Mouse (Mus musculus): Measurements from ENCODE around the gene Galnt4. TPM values are rescaled to one million over a fixed set of nuclear protein-coding genes. Genes with fewer than 3 reads are reported as not detected.

Gene Galnt4
- polyA plus RNA-seq, 1 experiment from 2014 or later: 3.7 TPM

DNA sequence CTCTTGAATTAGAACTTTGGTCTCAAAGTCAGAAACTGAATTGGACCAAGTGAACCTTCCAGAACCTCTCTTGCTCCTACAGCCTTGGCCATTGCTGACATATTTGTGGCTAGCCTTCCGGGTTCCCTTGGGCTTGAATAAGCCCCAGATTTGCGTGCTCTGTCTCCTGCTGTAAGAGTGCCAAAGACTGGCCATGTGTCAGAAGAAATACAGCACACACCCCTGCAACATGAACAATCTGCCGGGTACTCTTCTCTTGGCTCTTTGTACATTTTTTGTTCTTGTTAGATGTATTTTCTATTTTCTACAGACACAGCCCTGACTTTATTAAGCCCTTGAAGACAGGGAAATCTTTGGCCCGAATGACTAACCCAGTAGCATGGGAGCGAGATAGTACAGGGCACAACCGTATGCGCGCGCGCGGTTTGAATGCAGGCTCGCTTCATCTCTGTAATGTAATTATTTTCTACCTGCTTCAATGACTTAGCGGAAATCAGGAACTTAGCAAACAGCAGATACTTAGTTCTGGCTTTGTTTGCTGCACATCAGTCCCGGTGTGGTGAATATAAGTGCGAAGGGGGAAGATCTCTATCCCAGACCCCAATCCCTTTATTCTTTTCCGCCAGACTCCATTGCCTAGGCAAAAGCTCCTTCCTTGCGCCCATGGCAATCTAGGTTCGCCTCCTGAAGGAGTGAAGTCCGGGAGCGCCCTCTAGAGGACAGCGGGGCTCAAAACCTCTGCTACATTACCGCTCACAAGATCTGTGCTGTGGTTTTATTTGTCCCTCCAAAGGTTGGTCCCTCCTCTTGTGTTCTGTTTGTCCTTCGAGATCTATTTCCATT is 23.3 kb upstream of the Galnt4 start:
- Histone ChIP-seq H3K36me3 (ENCODE audit: control insufficient read depth, insufficient read depth, low read length) (no peaks in the 10 kb centered on the region), H3K27ac (replicated peaks; ENCODE audit: low read depth, low read length) (no peak overlapping the region), H3K27me3 (ENCODE audit: control insufficient read depth, insufficient read depth, low read length) (no peaks in the 10 kb centered on the region), H3K9me3 (ENCODE audit: control insufficient read depth, low read length) (no peaks in the 10 kb centered on the region), H3K9ac (replicated peaks; ENCODE audit: low read length) (no peak overlapping the region), H3K4me1 (ENCODE audit: control insufficient read depth, insufficient read depth, low read length) (no peaks in the 10 kb centered on the region), H3K4me2 (ENCODE audit: low read length) (peak overlapping the region; percentile 11; the same call in 1 of the 2 replicates), H3K4me3 (replicated peaks; ENCODE audit: low read depth, low read length) (no peak overlapping the region)
- ATAC-seq (ENCODE audit: low FRiP score, low TSS enrichment) (peak; percentile 66; the same call in 1 of the 2 replicates), DNase-seq (peak; percentile 95)
- 48% methylated on average over 23 of the region's 23 CpGs for WGBS

DNA sequence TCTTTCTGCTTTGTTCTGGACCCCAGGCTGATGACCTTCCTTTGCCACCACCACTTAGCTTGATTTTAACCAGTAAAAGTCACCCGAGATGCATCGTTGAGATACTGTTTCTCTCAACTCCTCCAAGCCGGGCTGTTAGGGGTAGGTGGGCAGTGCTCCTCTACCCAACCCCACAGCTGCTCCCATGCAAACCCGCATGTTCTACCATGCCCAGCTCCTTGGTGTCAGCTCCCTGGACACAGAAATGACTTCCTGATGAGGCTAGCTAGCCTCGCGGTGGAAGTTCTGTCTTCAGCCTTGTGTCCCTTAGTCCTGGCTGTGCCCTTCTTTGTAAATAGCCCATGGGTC is 22.7 kb upstream of the Galnt4 start:
- H3K9me3 ChIP-seq (ENCODE audit: control insufficient read depth, low read length): no peaks in the 10 kb centered on the region
- no peak overlapping the region for H3K4me2 ChIP-seq (ENCODE audit: low read length)
- H3K9ac ChIP-seq (replicated peaks; ENCODE audit: low read length): no peak overlapping the region
- H3K4me1 ChIP-seq (ENCODE audit: control insufficient read depth, insufficient read depth, low read length): no peaks in the 10 kb centered on the region
- WGBS: 72% methylated on average over 6 of the region's 6 CpGs
- H3K36me3 ChIP-seq (ENCODE audit: control insufficient read depth, insufficient read depth, low read length): no peaks in the 10 kb centered on the region
- DNase-seq (peak; percentile 4), ATAC-seq (ENCODE audit: low FRiP score, low TSS enrichment) (peak; percentile 22; the same call in 1 of the 2 replicates)
- H3K27ac ChIP-seq (replicated peaks; ENCODE audit: low read depth, low read length): no peak overlapping the region
- H3K27me3 ChIP-seq (ENCODE audit: control insufficient read depth, insufficient read depth, low read length): no peaks in the 10 kb centered on the region
- H3K4me3 ChIP-seq (replicated peaks; ENCODE audit: low read depth, low read length): no peak overlapping the region

DNA sequence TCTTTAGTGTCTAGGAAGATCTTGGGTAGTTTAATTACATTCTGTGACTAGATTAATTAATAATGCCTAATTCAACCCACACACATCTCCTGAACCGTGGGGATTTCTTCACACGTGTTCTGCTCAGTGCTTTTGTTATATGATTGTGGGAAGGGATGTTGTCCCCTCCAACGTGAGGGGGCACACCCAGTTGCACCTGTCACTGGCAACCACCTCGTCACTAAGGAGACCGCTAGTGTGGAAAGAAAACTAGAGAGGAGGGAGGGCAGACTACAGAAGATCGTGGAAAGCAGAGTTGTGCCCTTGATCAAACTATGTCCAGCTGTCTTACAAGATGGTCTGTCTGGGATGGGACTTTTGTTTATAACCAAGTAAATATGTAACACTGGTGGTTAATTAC is 21.9 kb upstream of the Galnt4 start:
- Histone ChIP-seq H3K4me3 (replicated peaks; ENCODE audit: low read depth, low read length) (no peak overlapping the region), H3K4me2 (ENCODE audit: low read length) (no peak overlapping the region), H3K27me3 (ENCODE audit: control insufficient read depth, insufficient read depth, low read length) (no peaks in the 10 kb centered on the region), H3K27ac (replicated peaks; ENCODE audit: low read depth, low read length) (no peak overlapping the region), H3K4me1 (ENCODE audit: control insufficient read depth, insufficient read depth, low read length) (no peaks in the 10 kb centered on the region), H3K9me3 (ENCODE audit: control insufficient read depth, low read length) (no peaks in the 10 kb centered on the region), H3K36me3 (ENCODE audit: control insufficient read depth, insufficient read depth, low read length) (no peaks in the 10 kb centered on the region), H3K9ac (replicated peaks; ENCODE audit: low read length) (no peak overlapping the region)
- WGBS: 71% methylated on average over 6 of the region's 6 CpGs
- no peak for DNase-seq
- ATAC-seq (ENCODE audit: low FRiP score, low TSS enrichment): no peak

DNA sequence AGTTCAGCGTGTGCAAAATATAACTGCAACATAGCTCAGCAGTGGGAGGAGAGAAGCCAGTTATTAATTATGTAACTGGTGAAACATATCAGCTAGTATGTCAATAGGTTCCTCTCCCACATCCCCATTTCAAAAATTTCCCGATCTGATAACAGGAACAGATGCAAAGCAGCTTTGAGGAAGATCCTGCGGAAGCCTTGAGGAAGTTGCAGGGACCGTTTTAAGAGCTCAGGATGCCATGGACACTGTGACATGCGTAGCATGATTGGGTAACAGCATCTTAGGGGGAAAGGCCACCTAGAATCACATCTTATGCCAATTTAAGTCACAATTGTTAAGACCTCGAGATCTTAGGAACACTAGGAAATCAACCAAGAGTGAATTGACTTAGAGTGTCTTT is 18.1 kb upstream of the Galnt4 start:
- Histone ChIP-seq H3K27ac (replicated peaks; ENCODE audit: low read depth, low read length) (no peak overlapping the region), H3K36me3 (ENCODE audit: control insufficient read depth, insufficient read depth, low read length) (no peaks in the 10 kb centered on the region), H3K4me2 (ENCODE audit: low read length) (no peak overlapping the region), H3K4me1 (ENCODE audit: control insufficient read depth, insufficient read depth, low read length) (no peaks in the 10 kb centered on the region), H3K9me3 (ENCODE audit: control insufficient read depth, low read length) (no peaks in the 10 kb centered on the region), H3K9ac (replicated peaks; ENCODE audit: low read length) (no peak overlapping the region), H3K27me3 (ENCODE audit: control insufficient read depth, insufficient read depth, low read length) (no peaks in the 10 kb centered on the region), H3K4me3 (replicated peaks; ENCODE audit: low read depth, low read length) (no peak overlapping the region)
- 90% methylated on average over 6 of the region's 6 CpGs for WGBS
- ATAC-seq (ENCODE audit: low FRiP score, low TSS enrichment) (no peak), DNase-seq (no peak)

DNA sequence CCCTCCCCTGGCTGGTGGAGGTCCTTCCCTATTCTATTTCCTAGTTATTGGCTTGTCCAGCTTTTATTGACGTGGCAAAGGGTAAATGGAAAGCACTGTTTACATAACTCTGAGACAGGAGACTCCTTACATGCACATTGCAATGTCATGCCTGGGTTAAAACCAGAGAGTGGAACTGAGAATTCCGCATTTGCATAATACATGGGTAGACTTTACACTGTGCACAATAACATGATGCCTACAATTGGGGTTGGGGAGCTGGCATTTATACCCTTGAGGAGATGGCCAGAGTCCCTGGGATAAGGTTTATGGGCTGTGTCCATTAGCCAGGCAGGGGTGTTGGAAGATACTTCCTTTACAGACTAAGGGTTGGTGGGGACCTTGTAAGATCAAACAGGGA is 14.6 kb upstream of the Galnt4 start:
- no peak overlapping the region for H3K4me3 ChIP-seq (replicated peaks; ENCODE audit: low read depth, low read length)
- no peaks in the 10 kb centered on the region for H3K36me3 ChIP-seq (ENCODE audit: control insufficient read depth, insufficient read depth, low read length)
- H3K9me3 ChIP-seq (ENCODE audit: control insufficient read depth, low read length): no peaks in the 10 kb centered on the region
- H3K27me3 ChIP-seq (ENCODE audit: control insufficient read depth, insufficient read depth, low read length): no peaks in the 10 kb centered on the region
- no peak overlapping the region for H3K9ac ChIP-seq (replicated peaks; ENCODE audit: low read length)
- no peak overlapping the region for H3K27ac ChIP-seq (replicated peaks; ENCODE audit: low read depth, low read length)
- no peak for DNase-seq
- WGBS: 81% methylated on average over 2 of the region's 2 CpGs
- no peak overlapping the region for H3K4me2 ChIP-seq (ENCODE audit: low read length)
- no peak for ATAC-seq (ENCODE audit: low FRiP score, low TSS enrichment)
- H3K4me1 ChIP-seq (ENCODE audit: control insufficient read depth, insufficient read depth, low read length): no peaks in the 10 kb centered on the region

DNA sequence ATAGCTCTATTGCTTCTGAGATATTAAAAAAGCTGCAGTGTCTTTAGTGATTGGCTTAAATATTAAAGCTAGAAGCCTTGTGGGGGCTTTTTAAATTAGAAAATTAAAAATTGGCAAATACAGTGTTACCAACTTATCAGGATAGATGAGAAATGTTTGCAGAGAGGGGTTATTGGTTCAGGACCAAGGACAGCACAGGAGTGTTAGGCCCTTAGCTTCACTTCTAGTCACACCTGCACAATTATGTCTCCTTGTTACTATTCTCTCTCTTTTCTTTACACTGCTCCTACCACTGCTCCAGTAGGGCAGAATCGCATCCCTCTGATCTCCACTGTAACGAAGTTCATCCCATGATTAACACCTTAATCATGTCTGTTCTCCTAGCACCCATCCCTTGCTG is 12.8 kb upstream of the Galnt4 start:
- DNase-seq (no peak), ATAC-seq (ENCODE audit: low FRiP score, low TSS enrichment) (no peak)
- WGBS: 87% methylated on average over 2 of the region's 2 CpGs
- H3K9ac ChIP-seq (replicated peaks; ENCODE audit: low read length): no peak overlapping the region
- H3K27me3 ChIP-seq (ENCODE audit: control insufficient read depth, insufficient read depth, low read length): no peaks in the 10 kb centered on the region
- no peak overlapping the region for H3K4me2 ChIP-seq (ENCODE audit: low read length)
- H3K4me1 ChIP-seq (ENCODE audit: control insufficient read depth, insufficient read depth, low read length): no peaks in the 10 kb centered on the region
- H3K9me3 ChIP-seq (ENCODE audit: control insufficient read depth, low read length): no peaks in the 10 kb centered on the region
- H3K4me3 ChIP-seq (replicated peaks; ENCODE audit: low read depth, low read length): no peak overlapping the region
- H3K27ac ChIP-seq (replicated peaks; ENCODE audit: low read depth, low read length): no peak overlapping the region
- no peaks in the 10 kb centered on the region for H3K36me3 ChIP-seq (ENCODE audit: control insufficient read depth, insufficient read depth, low read length)

DNA sequence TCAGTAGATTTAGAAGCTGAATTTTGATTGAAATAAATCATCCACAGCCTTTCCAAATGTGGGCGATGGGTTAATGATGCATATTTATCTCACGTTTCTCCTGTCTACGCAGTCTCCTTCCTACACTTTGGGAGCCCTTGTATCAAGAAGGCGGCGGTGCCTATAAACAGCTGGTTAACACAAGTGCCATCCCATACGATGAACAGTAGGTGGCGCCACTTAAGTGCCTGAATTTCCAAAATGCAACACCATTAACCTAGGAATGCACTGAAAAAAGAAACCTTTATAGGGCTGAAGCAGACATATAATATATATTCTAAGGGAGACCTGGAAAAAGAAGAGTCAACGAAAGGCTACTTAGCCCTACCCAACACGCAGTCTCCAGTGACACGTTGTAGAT is 10.6 kb upstream of the Galnt4 start:
- H3K9me3 ChIP-seq (ENCODE audit: control insufficient read depth, low read length): no peaks in the 10 kb centered on the region
- DNase-seq: peak; percentile 69
- H3K4me2 ChIP-seq (ENCODE audit: low read length): no peak overlapping the region
- no peaks in the 10 kb centered on the region for H3K27me3 ChIP-seq (ENCODE audit: control insufficient read depth, insufficient read depth, low read length)
- WGBS: 79% methylated on average over 10 of the region's 10 CpGs
- H3K27ac ChIP-seq (replicated peaks; ENCODE audit: low read depth, low read length): no peak overlapping the region
- ATAC-seq (ENCODE audit: low FRiP score, low TSS enrichment): no peak
- no peaks in the 10 kb centered on the region for H3K36me3 ChIP-seq (ENCODE audit: control insufficient read depth, insufficient read depth, low read length)
- no peak overlapping the region for H3K4me3 ChIP-seq (replicated peaks; ENCODE audit: low read depth, low read length)
- H3K9ac ChIP-seq (replicated peaks; ENCODE audit: low read length): no peak overlapping the region
- H3K4me1 ChIP-seq (ENCODE audit: control insufficient read depth, insufficient read depth, low read length): no peaks in the 10 kb centered on the region

DNA sequence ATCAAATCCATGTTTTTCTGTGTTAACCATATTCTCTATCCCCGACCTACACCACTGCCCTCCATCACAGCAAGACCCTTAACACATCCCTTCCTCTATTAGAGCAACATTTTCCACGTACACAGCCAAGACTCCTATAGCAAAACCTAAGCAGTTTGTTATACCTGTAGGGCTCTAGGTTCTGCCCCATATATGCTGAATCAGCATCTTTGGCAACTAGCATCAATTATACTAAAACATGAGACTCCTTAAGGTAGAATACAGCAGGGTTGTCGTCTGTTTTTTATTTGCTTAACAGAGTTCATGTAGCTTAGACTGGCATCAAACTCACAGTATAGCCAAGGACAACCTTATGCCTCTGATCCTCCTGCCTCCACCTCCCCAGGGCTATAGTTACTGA is 2.4 kb upstream of the Galnt4 start:
- ATAC-seq (ENCODE audit: low FRiP score, low TSS enrichment) (no peak), DNase-seq (no peak)
- Histone ChIP-seq H3K4me1 (ENCODE audit: control insufficient read depth, insufficient read depth, low read length) (peaks cover 7% of the 10 kb centered on the region), H3K9ac (replicated peaks; ENCODE audit: low read length) (no peak overlapping the region), H3K4me2 (ENCODE audit: low read length) (no peak overlapping the region), H3K36me3 (ENCODE audit: control insufficient read depth, insufficient read depth, low read length) (peaks cover 13% of the 10 kb centered on the region), H3K27ac (replicated peaks; ENCODE audit: low read depth, low read length) (no peak overlapping the region), H3K4me3 (replicated peaks; ENCODE audit: low read depth, low read length) (no peak overlapping the region), H3K9me3 (ENCODE audit: control insufficient read depth, low read length) (no peaks in the 10 kb centered on the region), H3K27me3 (ENCODE audit: control insufficient read depth, insufficient read depth, low read length) (no peaks in the 10 kb centered on the region)
- 85% methylated on average over 3 of the region's 3 CpGs for WGBS

DNA sequence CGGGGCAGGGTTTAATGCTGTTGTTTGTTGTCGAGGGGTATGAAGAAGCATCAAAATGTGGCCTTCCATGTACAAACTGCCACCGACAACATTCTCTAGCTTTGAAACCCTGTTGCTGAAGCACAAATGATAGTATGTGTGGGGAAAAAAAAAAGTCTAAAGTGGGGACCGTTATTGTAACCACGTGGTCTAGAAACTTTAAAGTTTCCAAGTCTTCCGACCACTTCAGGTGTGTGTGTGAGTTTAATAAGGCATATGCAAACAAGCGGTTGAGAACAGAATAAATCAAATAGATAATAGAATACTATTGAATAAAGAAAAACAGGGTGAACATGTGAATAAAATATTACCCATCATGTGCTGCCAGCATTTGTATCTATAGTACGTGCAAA is 1.7 kb upstream of the Galnt4 start:
- H3K4me2 ChIP-seq (ENCODE audit: low read length): peak overlapping the region; percentile 93
- H3K9me3 ChIP-seq (ENCODE audit: control insufficient read depth, low read length): no peaks in the 10 kb centered on the region
- peak overlapping the region; percentile 90 for H3K9ac ChIP-seq (replicated peaks; ENCODE audit: low read length)
- 0 out of 2 replicates have a peak overlapping the region, but pooled peaks have one; percentile 91 for H3K27ac ChIP-seq (replicated peaks; ENCODE audit: low read depth, low read length)
- 28% methylated on average over 8 of the region's 8 CpGs for WGBS
- ATAC-seq (ENCODE audit: low FRiP score, low TSS enrichment) (peak; percentile 2; the same call in 1 of the 2 replicates), DNase-seq (peak; percentile 9)
- peak overlapping the region; percentile 92 for H3K4me3 ChIP-seq (replicated peaks; ENCODE audit: low read depth, low read length)
- H3K27me3 ChIP-seq (ENCODE audit: control insufficient read depth, insufficient read depth, low read length): no peaks in the 10 kb centered on the region
- peaks cover 16% of the 10 kb centered on the region for H3K36me3 ChIP-seq (ENCODE audit: control insufficient read depth, insufficient read depth, low read length)
- H3K4me1 ChIP-seq (ENCODE audit: control insufficient read depth, insufficient read depth, low read length): peaks cover 9% of the 10 kb centered on the region

Data from midbrain, embryonic 14.5 days (tissue).